Mouse (Mus musculus) fat pad, adult 2 months (tissue): ENCODE data around the gene Abhd5.

Experiments used
- DNase-seq: peaks from one replicate; pipeline ENCODE4 v3.0.0-alpha.2; 2011; ENCODE audit warnings: low read depth, low spot score; ENCODE audit errors: extremely low read depth

Abhd5 gene

GRCm38 (mm10) chr9:122346059-122346458 lies 5.3 kb upstream of the Abhd5 start:
- no peak for DNase-seq

GRCm38 (mm10) chr9:122347882-122348281 lies 3.5 kb upstream of the Abhd5 start:
- no peak for DNase-seq

GRCm38 (mm10) chr9:122349286-122349685 lies 2.1 kb upstream of the Abhd5 start:
- no peak for DNase-seq

GRCm38 (mm10) chr9:122350396-122351130 lies 845 bp upstream of the Abhd5 start:
- no peak for DNase-seq

- no peak for DNase-seq
Measured at GRCm38 (mm10) chr9:122352025-122352392, 601 bp downstream of the Abhd5 start.

- no peak for DNase-seq
Measured at GRCm38 (mm10) chr9:122352911-122353310, 1.5 kb downstream of the Abhd5 start.

- DNase-seq, result no peak
Measured at GRCm38 (mm10) chr9:122354240-122354639, 2.8 kb downstream of the Abhd5 start.

- peak; percentile 84 for DNase-seq
Measured at GRCm38 (mm10) chr9:122357073-122357472, 5.7 kb downstream of the Abhd5 start.

- DNase-seq, result no peak
Measured at GRCm38 (mm10) chr9:122357626-122358025, 6.2 kb downstream of the Abhd5 start.

GRCm38 (mm10) chr9:122364171-122364570 lies 12.8 kb downstream of the Abhd5 start:
- DNase-seq, result no peak

- no peak for DNase-seq
Measured at GRCm38 (mm10) chr9:122370292-122370794, 18.9 kb downstream of the Abhd5 start.

GRCm38 (mm10) chr9:122372506-122372905 lies 21.1 kb downstream of the Abhd5 start:
- DNase-seq, result no peak

GRCm38 (mm10) chr9:122372991-122373390 lies 21.6 kb downstream of the Abhd5 start:
- DNase-seq, result no peak

- no peak for DNase-seq
Measured at GRCm38 (mm10) chr9:122378986-122379385, 27.6 kb downstream of the Abhd5 start.

- no peak for DNase-seq
Measured at GRCm38 (mm10) chr9:122380959-122381358, 29.6 kb downstream of the Abhd5 start.

GRCm38 (mm10) chr9:122382006-122382405 lies 30.6 kb downstream of the Abhd5 start:
- no peak for DNase-seq

- DNase-seq, result no peak
Measured at GRCm38 (mm10) chr9:122386015-122386414, 34.6 kb downstream of the Abhd5 start.

- DNase-seq, result no peak
Measured at GRCm38 (mm10) chr9:122389287-122389920, 38.0 kb downstream of the Abhd5 start.

- no peak for DNase-seq
Measured at GRCm38 (mm10) chr9:122395816-122396215, 44.4 kb downstream of the Abhd5 start.

GRCm38 (mm10) chr9:122397156-122397555 lies 45.7 kb downstream of the Abhd5 start:
- no peak for DNase-seq

- no peak for DNase-seq
Measured at GRCm38 (mm10) chr9:122398746-122399145, 47.3 kb downstream of the Abhd5 start.

GRCm38 (mm10) chr9:122401239-122401638 lies 49.8 kb downstream of the Abhd5 start:
- no peak for DNase-seq
